Mouse (Mus musculus): ENCODE data around the gene Slc16a12. TPM values are rescaled to one million over a fixed set of nuclear protein-coding genes. Genes with fewer than 3 reads are reported as not detected.

Slc16a12 gene
- polyA plus RNA-seq, 1 experiment = 1.2 TPM

DNA sequence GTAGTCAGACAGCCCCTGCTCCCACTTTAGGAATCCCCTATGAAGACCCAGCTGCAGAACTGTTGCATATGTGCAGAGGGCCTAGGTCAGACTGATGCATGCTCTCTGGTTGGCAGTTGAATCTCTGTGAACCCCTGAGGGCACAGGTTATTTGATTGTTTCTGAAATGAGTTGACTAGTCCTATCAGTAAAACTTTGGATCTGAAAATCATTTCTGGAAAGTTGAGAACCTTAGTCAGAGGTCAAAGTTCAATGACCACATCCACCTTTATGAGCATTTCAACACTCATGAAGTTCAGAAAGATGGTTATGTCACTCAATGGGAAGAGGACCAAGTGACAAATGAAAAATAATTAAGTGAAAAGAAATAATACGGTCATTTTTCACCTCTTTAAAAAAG, 61.6 kb downstream of the Slc16a12 start:
- Histone ChIP-seq H3K4me1 (ENCODE audit: control insufficient read depth, insufficient read depth, low read length) (no peaks in the 10 kb centered on the region), H3K9ac (ENCODE audit: low read depth, poor library complexity, severe bottlenecking) (no peak overlapping the region), H3K36me3 (ENCODE audit: control insufficient read depth, insufficient read depth, low read length, poor library complexity, severe bottlenecking) (no peaks in the 10 kb centered on the region), H3K9me3 (replicated peaks; ENCODE audit: control insufficient read depth, insufficient read depth, low read length, poor library complexity, severe bottlenecking) (no peaks in the 10 kb centered on the region), H3K27me3 (ENCODE audit: control insufficient read depth, insufficient read depth, low read length, poor library complexity, severe bottlenecking) (no peaks in the 10 kb centered on the region), H3K4me3 (ENCODE audit: low read depth, low read length) (no peak overlapping the region), H3K27ac (ENCODE audit: insufficient read depth, low read length) (no peak overlapping the region)
- TF ChIP-seq POLR2A (IDR thresholded peaks at IDR 0.05; ENCODE audit: insufficient read depth, low read length) = no peak
- TF ChIP-seq CTCF (IDR thresholded peaks at IDR 0.05; ENCODE audit: low read depth, low read length) = no peak
- no peak for TF ChIP-seq EP300 (IDR thresholded peaks at IDR 0.05; ENCODE audit: insufficient read depth, low read depth, low read length)

DNA sequence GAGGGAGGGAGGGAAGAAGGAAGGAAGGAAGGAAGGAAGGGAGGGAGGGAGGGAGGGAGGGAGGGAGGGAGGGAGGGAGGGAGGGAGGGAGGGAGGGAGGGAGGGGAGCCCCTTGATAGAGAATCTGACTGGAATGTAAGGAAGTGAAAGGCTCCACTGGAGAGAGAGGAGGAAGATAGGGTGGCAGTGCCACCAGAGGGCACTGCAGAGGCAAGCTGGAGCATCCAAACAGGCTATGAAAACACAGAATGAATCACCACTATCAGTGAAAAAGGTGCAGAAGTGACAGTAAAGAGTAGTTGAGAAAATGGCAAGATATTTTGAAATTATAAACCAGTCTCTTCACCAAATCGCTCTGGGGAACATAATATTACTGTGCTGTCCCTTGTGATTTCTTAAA, 62.2 kb downstream of the Slc16a12 start:
- TF ChIP-seq POLR2A (IDR thresholded peaks at IDR 0.05; ENCODE audit: insufficient read depth, low read length) (no peak), CTCF (IDR thresholded peaks at IDR 0.05; ENCODE audit: low read depth, low read length) (peak; percentile 63)
- Histone ChIP-seq H3K4me3 (ENCODE audit: low read depth, low read length) (no peak overlapping the region), H3K9me3 (replicated peaks; ENCODE audit: control insufficient read depth, insufficient read depth, low read length, poor library complexity, severe bottlenecking) (no peaks in the 10 kb centered on the region)

DNA sequence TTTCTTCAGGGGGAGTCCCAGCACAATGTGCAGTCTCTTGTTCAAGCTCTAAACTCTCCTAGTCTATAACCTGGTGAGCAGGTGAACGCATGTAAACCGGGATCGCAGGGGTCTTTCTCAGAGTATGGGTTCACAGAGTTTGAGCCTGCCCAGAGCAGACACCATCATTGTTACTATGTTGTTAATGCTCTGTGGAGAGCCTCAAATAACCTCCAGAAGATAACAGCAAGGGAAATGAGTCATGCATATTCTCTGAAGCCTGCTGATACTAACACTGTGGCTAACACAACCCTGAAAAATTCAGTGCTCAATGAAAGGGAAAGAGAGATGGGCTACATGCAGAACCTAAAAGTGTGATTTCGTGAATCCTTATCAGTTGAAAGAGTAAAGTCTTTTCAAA, 68.7 kb downstream of the Slc16a12 start:
- no peaks in the 10 kb centered on the region for H3K9me3 ChIP-seq (replicated peaks; ENCODE audit: control insufficient read depth, insufficient read depth, low read length, poor library complexity, severe bottlenecking)
- no peak overlapping the region for H3K4me3 ChIP-seq (ENCODE audit: low read depth, low read length)
- TF ChIP-seq CTCF (IDR thresholded peaks at IDR 0.05; ENCODE audit: low read depth, low read length) (no peak), POLR2A (IDR thresholded peaks at IDR 0.05; ENCODE audit: insufficient read depth, low read length) (no peak), EP300 (IDR thresholded peaks at IDR 0.05; ENCODE audit: insufficient read depth, low read depth, low read length) (no peak)
- no peak overlapping the region for H3K9ac ChIP-seq (ENCODE audit: low read depth, poor library complexity, severe bottlenecking)
- no peaks in the 10 kb centered on the region for H3K36me3 ChIP-seq (ENCODE audit: control insufficient read depth, insufficient read depth, low read length, poor library complexity, severe bottlenecking)
- H3K27ac ChIP-seq (ENCODE audit: insufficient read depth, low read length) = no peak overlapping the region
- no peaks in the 10 kb centered on the region; the same call in 1 of the 2 replicates for H3K27me3 ChIP-seq (ENCODE audit: control insufficient read depth, insufficient read depth, low read length, poor library complexity, severe bottlenecking)
- no peaks in the 10 kb centered on the region for H3K4me1 ChIP-seq (ENCODE audit: control insufficient read depth, insufficient read depth, low read length)

More for the DNA sequence above, 62.2 kb downstream of the Slc16a12 start:
- H3K9ac ChIP-seq (ENCODE audit: low read depth, poor library complexity, severe bottlenecking) = no peak overlapping the region
- H3K27me3 ChIP-seq (ENCODE audit: control insufficient read depth, insufficient read depth, low read length, poor library complexity, severe bottlenecking) = no peaks in the 10 kb centered on the region
- H3K36me3 ChIP-seq (ENCODE audit: control insufficient read depth, insufficient read depth, low read length, poor library complexity, severe bottlenecking) = no peaks in the 10 kb centered on the region
- H3K27ac ChIP-seq (ENCODE audit: insufficient read depth, low read length) = no peak overlapping the region
- no peaks in the 10 kb centered on the region for H3K4me1 ChIP-seq (ENCODE audit: control insufficient read depth, insufficient read depth, low read length)

DNA sequence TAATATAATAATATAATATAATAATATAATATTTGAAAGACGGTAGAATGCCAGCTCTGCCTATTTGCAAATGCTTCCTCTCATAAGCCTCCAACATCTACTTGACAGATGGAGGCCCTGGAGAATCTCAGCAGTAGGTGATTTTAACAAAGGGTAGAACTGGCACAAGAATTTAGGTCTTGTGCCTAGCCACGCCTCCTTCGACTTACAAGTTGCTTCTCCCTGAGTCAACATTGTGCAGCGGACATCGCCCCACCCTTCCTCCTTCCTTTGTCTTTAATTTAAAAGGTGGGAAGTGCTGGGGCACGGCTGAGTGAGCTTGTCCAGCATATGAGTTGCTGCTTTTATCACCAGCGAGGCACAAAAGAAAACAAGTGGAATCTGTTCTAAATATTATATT, 73.6 kb downstream of the Slc16a12 start:
- Histone ChIP-seq H3K27ac (ENCODE audit: insufficient read depth, low read length) (no peak overlapping the region), H3K36me3 (ENCODE audit: control insufficient read depth, insufficient read depth, low read length, poor library complexity, severe bottlenecking) (no peaks in the 10 kb centered on the region), H3K9me3 (replicated peaks; ENCODE audit: control insufficient read depth, insufficient read depth, low read length, poor library complexity, severe bottlenecking) (no peaks in the 10 kb centered on the region), H3K4me1 (ENCODE audit: control insufficient read depth, insufficient read depth, low read length) (no peaks in the 10 kb centered on the region), H3K27me3 (ENCODE audit: control insufficient read depth, insufficient read depth, low read length, poor library complexity, severe bottlenecking) (no peaks in the 10 kb centered on the region; the same call in 1 of the 2 replicates), H3K4me3 (ENCODE audit: low read depth, low read length) (no peak overlapping the region), H3K9ac (ENCODE audit: low read depth, poor library complexity, severe bottlenecking) (no peak overlapping the region)
- TF ChIP-seq EP300 (IDR thresholded peaks at IDR 0.05; ENCODE audit: insufficient read depth, low read depth, low read length) (peak; percentile 77; the same call in 1 of the 2 replicates), CTCF (IDR thresholded peaks at IDR 0.05; ENCODE audit: low read depth, low read length) (no peak), POLR2A (IDR thresholded peaks at IDR 0.05; ENCODE audit: insufficient read depth, low read length) (no peak)

DNA sequence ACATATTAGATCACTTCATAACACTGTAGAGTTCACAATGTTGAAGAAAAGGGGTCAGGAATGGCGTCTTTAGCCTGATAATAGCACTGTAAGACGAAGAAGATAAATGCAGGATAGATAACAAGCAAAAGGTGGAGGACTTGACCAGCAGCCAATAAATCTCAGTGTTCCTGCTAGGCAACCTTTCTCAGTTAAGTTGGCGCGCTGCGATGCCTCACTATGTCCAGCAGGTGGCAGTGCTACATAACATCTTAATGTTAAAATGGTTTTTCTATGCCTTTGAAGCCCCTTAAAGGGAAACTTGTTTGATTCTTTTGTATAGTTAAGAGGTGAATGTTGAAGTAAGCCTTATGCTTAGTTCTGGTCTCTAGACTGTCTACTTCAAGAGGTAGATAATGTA, 81.0 kb downstream of the Slc16a12 start:
- no peak overlapping the region for H3K27ac ChIP-seq (ENCODE audit: insufficient read depth, low read length)
- no peak overlapping the region for H3K9ac ChIP-seq (ENCODE audit: low read depth, poor library complexity, severe bottlenecking)
- no peaks in the 10 kb centered on the region for H3K9me3 ChIP-seq (replicated peaks; ENCODE audit: control insufficient read depth, insufficient read depth, low read length, poor library complexity, severe bottlenecking)
- no peaks in the 10 kb centered on the region for H3K27me3 ChIP-seq (ENCODE audit: control insufficient read depth, insufficient read depth, low read length, poor library complexity, severe bottlenecking)
- TF ChIP-seq EP300 (IDR thresholded peaks at IDR 0.05; ENCODE audit: insufficient read depth, low read depth, low read length) (0 out of 2 replicates have a peak, but pooled peaks have one; percentile 29), CTCF (IDR thresholded peaks at IDR 0.05; ENCODE audit: low read depth, low read length) (peak; percentile 81), POLR2A (IDR thresholded peaks at IDR 0.05; ENCODE audit: insufficient read depth, low read length) (no peak)
- no peaks in the 10 kb centered on the region for H3K36me3 ChIP-seq (ENCODE audit: control insufficient read depth, insufficient read depth, low read length, poor library complexity, severe bottlenecking)
- no peaks in the 10 kb centered on the region for H3K4me1 ChIP-seq (ENCODE audit: control insufficient read depth, insufficient read depth, low read length)
- H3K4me3 ChIP-seq (ENCODE audit: low read depth, low read length) = no peak overlapping the region

DNA sequence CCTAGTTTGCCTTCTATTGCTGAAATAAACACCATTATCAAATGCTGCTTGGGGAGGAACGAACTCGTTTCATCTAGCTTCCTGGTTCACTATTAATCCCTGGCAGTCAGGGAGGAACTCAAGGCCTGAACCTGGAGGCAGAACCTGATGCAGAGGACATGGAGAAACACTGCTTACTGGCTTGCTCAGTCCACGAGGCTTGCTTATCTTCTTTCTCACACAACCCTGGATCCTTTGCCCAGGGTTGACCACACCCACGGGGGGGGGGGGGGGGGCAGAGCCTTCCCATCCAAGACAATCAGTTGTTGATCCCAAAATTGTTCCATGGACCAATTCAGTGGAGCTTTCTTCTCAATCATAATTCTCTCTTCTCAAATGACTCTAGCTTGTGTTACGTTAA, 84.3 kb downstream of the Slc16a12 start:
- Histone ChIP-seq H3K9ac (ENCODE audit: low read depth, poor library complexity, severe bottlenecking) (no peak overlapping the region), H3K4me1 (ENCODE audit: control insufficient read depth, insufficient read depth, low read length) (no peaks in the 10 kb centered on the region), H3K4me3 (ENCODE audit: low read depth, low read length) (no peak overlapping the region), H3K9me3 (replicated peaks; ENCODE audit: control insufficient read depth, insufficient read depth, low read length, poor library complexity, severe bottlenecking) (no peaks in the 10 kb centered on the region), H3K36me3 (ENCODE audit: control insufficient read depth, insufficient read depth, low read length, poor library complexity, severe bottlenecking) (no peaks in the 10 kb centered on the region), H3K27ac (ENCODE audit: insufficient read depth, low read length) (no peak overlapping the region), H3K27me3 (ENCODE audit: control insufficient read depth, insufficient read depth, low read length, poor library complexity, severe bottlenecking) (no peaks in the 10 kb centered on the region)
- TF ChIP-seq EP300 (IDR thresholded peaks at IDR 0.05; ENCODE audit: insufficient read depth, low read depth, low read length) (no peak), POLR2A (IDR thresholded peaks at IDR 0.05; ENCODE audit: insufficient read depth, low read length) (no peak), CTCF (IDR thresholded peaks at IDR 0.05; ENCODE audit: low read depth, low read length) (no peak)

Data from ES-Bruce4 (cell line).